Mouse (Mus musculus): ENCODE data around the gene Lsamp.

- TF ChIP-seq EP300 (IDR thresholded peaks at IDR 0.05; ENCODE audit: insufficient read depth, low read depth, low read length) (no peak), CTCF (IDR thresholded peaks at IDR 0.05; ENCODE audit: low read depth, low read length) (no peak), POLR2A (IDR thresholded peaks at IDR 0.05; ENCODE audit: insufficient read depth, low read length) (no peak)
Measured at GRCm38 (mm10) chr16:41384288-41384687, 1400.1 kb downstream of the Lsamp start.
